Mouse (Mus musculus) heart, postnatal 0 days (tissue): ENCODE measurements around the gene Tiam1. TPM values are rescaled to one million over a fixed set of nuclear protein-coding genes. Genes with fewer than 3 reads are reported as not detected.
A peak's percentile ranks its signal among the peaks of the same experiment; 100 is the strongest.

Experiments used
- ATAC-seq: fragments of 200-750 bp; cut with Nextera tagmentation; 2 replicates; pipeline ENCODE4 v1.8.0; 2017; ENCODE audit warnings: low read depth, moderate number of reproducible peaks, moderate library complexity; ENCODE audit not compliant: insufficient read depth
- DNase-seq: peaks from one replicate; pipeline ENCODE4 v3.0.0-alpha.2; 2016; ENCODE audit warnings: low spot score
- H3K27ac ChIP-seq: fragments of 300-500 bp; sonication (generic); 2 replicates; pipeline ENCODE4 v1.5.1; 2014; ENCODE audit warnings: low read depth, mild to moderate bottlenecking
- H3K27me3 ChIP-seq: fragments of 300-500 bp; sonication (generic); 2 replicates; pipeline ENCODE4 v1.6.1; 2014; ENCODE audit warnings: low read length, mixed read lengths; ENCODE audit not compliant: control insufficient read depth, insufficient read depth
- H3K36me3 ChIP-seq: fragments of 300-500 bp; sonication (generic); replicated peaks from 2 replicates; pipeline ENCODE4 v1.6.1; 2014; ENCODE audit warnings: low read length, mixed read lengths; ENCODE audit not compliant: control insufficient read depth, insufficient read depth
- H3K4me1 ChIP-seq: fragments of 300-500 bp; sonication (generic); 2 replicates; pipeline ENCODE4 v1.6.1; 2014; ENCODE audit warnings: antibody characterized with exemption; ENCODE audit not compliant: control insufficient read depth, insufficient read depth
- H3K4me2 ChIP-seq: fragments of 300-500 bp; sonication (generic); 2 replicates; pipeline ENCODE4 v1.6.1; 2014; ENCODE audit warnings: low read depth, mild to moderate bottlenecking, low read length, moderate library complexity
- H3K4me3 ChIP-seq: fragments of 300-500 bp; sonication (generic); 2 replicates; pipeline ENCODE4 v1.5.1; 2014; ENCODE audit warnings: low read depth, low read length
- H3K9ac ChIP-seq: fragments of 300-500 bp; sonication (generic); replicated peaks from 2 replicates; pipeline ENCODE4 v1.6.1; 2014; ENCODE audit warnings: low read depth, low read length, mixed read lengths
- H3K9me3 ChIP-seq: fragments of 300-500 bp; sonication (generic); replicated peaks from 2 replicates; pipeline ENCODE4 v1.6.1; 2016; ENCODE audit warnings: low read length; ENCODE audit not compliant: control insufficient read depth
- CTCF ChIP-seq: IDR thresholded peaks from 2 replicates; pipeline ENCODE4 v1.5.1; 2016; ENCODE audit warnings: antibody characterized with exemption, control low read depth, low read depth
- EP300 ChIP-seq: IDR thresholded peaks from 2 replicates; pipeline ENCODE4 v1.6.1; 2016; ENCODE audit warnings: antibody characterized with exemption, low read depth
- WGBS: fragments of 180-500 bp; shearing (Covaris S2); extraction: QIAGEN DNeasy Blood & Tissue Kit; methylation state at CpG from one replicate; pipeline ENCODE4 v1.1.7; 2014; 5-methylcytosine and 5-hydroxymethylcytosine counted together
- polyA plus RNA-seq: library from polyadenylated mRNA; unstranded; fragments of >200 nt; fragmentation: Nextera tagmentation; extraction: Ambion mirVana; gene quantifications from 2 replicates; pipeline ENCODE4 v1.2.1, GENCODE M21; 2015
- total RNA-seq: library from RNA; depleted of rRNA; stranded (reverse); fragments of >200 nt; gene quantifications from 2 replicates; pipeline ENCODE4 v1.2.3, GENCODE M21; 2014; ENCODE audit warnings: low replicate concordance

Tiam1 gene
- total and polyA plus RNA-seq, 2 experiments from 2014 or later, result 2.6 to 3.6 TPM

GRCm38 (mm10) chr16:89968058-89968457, 175.5 kb downstream of the Tiam1 start:
- no peak for ATAC-seq
- Histone ChIP-seq H3K4me1 (no peaks in the 10 kb centered on the region), H3K27me3 (no peaks in the 10 kb centered on the region), H3K4me3 (no peak overlapping the region), H3K9ac (no peak overlapping the region), H3K36me3 (no peaks in the 10 kb centered on the region), H3K4me2 (no peak overlapping the region), H3K9me3 (no peaks in the 10 kb centered on the region), H3K27ac (no peak overlapping the region)
- DNase-seq, result no peak
- TF ChIP-seq EP300 (no peak), CTCF (no peak)
- WGBS, result 84% methylated on average over 6 of the region's 6 CpGs

GRCm38 (mm10) chr16:89962876-89963275, 180.7 kb downstream of the Tiam1 start:
- Histone ChIP-seq H3K36me3 (no peaks in the 10 kb centered on the region), H3K27me3 (peaks cover 9% of the 10 kb centered on the region; the same call in 1 of the 2 replicates), H3K9me3 (no peaks in the 10 kb centered on the region), H3K4me3 (no peak overlapping the region), H3K4me1 (0 out of 2 replicates have a peak, but pooled peaks cover 12% of the 10 kb centered on the region), H3K27ac (no peak overlapping the region), H3K9ac (no peak overlapping the region), H3K4me2 (no peak overlapping the region)
- no peak for DNase-seq
- no peak for ATAC-seq
- WGBS, result 91% methylated on average over 14 of the region's 14 CpGs
- no peak for TF ChIP-seq CTCF
- no peak for TF ChIP-seq EP300

GRCm38 (mm10) chr16:89960904-89961303, 182.7 kb downstream of the Tiam1 start:
- WGBS, result 22% methylated on average over 6 of the region's 8 CpGs
- Histone ChIP-seq H3K4me2 (peak overlapping the region; percentile 93), H3K9me3 (no peaks in the 10 kb centered on the region), H3K36me3 (no peaks in the 10 kb centered on the region), H3K27ac (no peak overlapping the region), H3K27me3 (peaks cover 9% of the 10 kb centered on the region; the same call in 1 of the 2 replicates), H3K9ac (no peak overlapping the region), H3K4me3 (peak overlapping the region; percentile 58), H3K4me1 (0 out of 2 replicates have a peak, but pooled peaks cover 12% of the 10 kb centered on the region)
- TF ChIP-seq CTCF, result no peak
- DNase-seq (no peak), ATAC-seq (no peak)

GRCm38 (mm10) chr16:89960186-89960878, 183.2 kb downstream of the Tiam1 start:
- peak overlapping the region; percentile 58 for H3K4me3 ChIP-seq
- TF ChIP-seq CTCF (no peak), EP300 (no peak)
- DNase-seq (peak; percentile 38), ATAC-seq (peak; percentile 44)
- H3K9me3 ChIP-seq, result no peaks in the 10 kb centered on the region
- H3K9ac ChIP-seq, result peak overlapping the region; percentile 38
- peak overlapping the region; percentile 93 for H3K4me2 ChIP-seq
- no peak overlapping the region for H3K27ac ChIP-seq
- WGBS, result 1% methylated on average over 27 of the region's 33 CpGs
- H3K27me3 ChIP-seq, result peaks cover 9% of the 10 kb centered on the region; the same call in 1 of the 2 replicates
- H3K36me3 ChIP-seq, result no peaks in the 10 kb centered on the region
- H3K4me1 ChIP-seq, result 0 out of 2 replicates have a peak, but pooled peaks cover 12% of the 10 kb centered on the region

- ATAC-seq, result no peak
- 45% methylated on average over 12 of the region's 12 CpGs for WGBS
- peaks cover 9% of the 10 kb centered on the region; the same call in 1 of the 2 replicates for H3K27me3 ChIP-seq
- no peak overlapping the region for H3K27ac ChIP-seq
- H3K36me3 ChIP-seq, result no peaks in the 10 kb centered on the region
- H3K9ac ChIP-seq, result no peak overlapping the region
- H3K4me1 ChIP-seq, result 0 out of 2 replicates have a peak, but pooled peaks cover 12% of the 10 kb centered on the region
- peak overlapping the region; percentile 23; the same call in 1 of the 2 replicates for H3K4me2 ChIP-seq
- H3K4me3 ChIP-seq, result no peak overlapping the region
- DNase-seq, result no peak
- no peaks in the 10 kb centered on the region for H3K9me3 ChIP-seq
- TF ChIP-seq CTCF (no peak), EP300 (no peak)
These were observed 184.6 kb downstream of the Tiam1 start for GRCm38 (mm10) chr16:89958982-89959381.
